Mouse (Mus musculus) midbrain, postnatal 0 days (tissue): ENCODE data around the gene Olfr66. TPM values are rescaled to one million over a fixed set of nuclear protein-coding genes. Genes with fewer than 3 reads are reported as not detected.

ENCODE experiments used
- ATAC-seq: fragments of 200-750 bp; cut with Nextera tagmentation; 2 replicates; pipeline ENCODE4 v1.8.0; 2017; ENCODE audit warnings: moderate number of reproducible peaks, mild to moderate bottlenecking, moderate TSS enrichment, moderate library complexity; ENCODE audit not compliant: low FRiP score
- DNase-seq: peaks from one replicate; pipeline ENCODE4 v3.0.0-alpha.2; 2015; ENCODE audit warnings: low spot score
- H3K27ac ChIP-seq: fragments of 300-500 bp; sonication (generic); 2 replicates; pipeline ENCODE4 v1.5.1; 2014; ENCODE audit warnings: low read depth, mild to moderate bottlenecking, low read length, mixed read lengths
- H3K27me3 ChIP-seq: fragments of 300-500 bp; sonication (generic); 2 replicates; pipeline ENCODE4 v1.6.1; 2014; ENCODE audit warnings: low read length, control low read depth, mixed read lengths; ENCODE audit not compliant: insufficient read depth
- H3K36me3 ChIP-seq: fragments of 300-500 bp; sonication (generic); 2 replicates; pipeline ENCODE4 v1.6.1; 2014; ENCODE audit warnings: low read length, control low read depth, mixed read lengths; ENCODE audit not compliant: insufficient read depth
- H3K4me1 ChIP-seq: fragments of 300-500 bp; sonication (generic); 2 replicates; pipeline ENCODE4 v1.6.1; 2014; ENCODE audit warnings: mild to moderate bottlenecking, control low read depth, antibody characterized with exemption, low read length, mixed read lengths; ENCODE audit not compliant: insufficient read depth
- H3K4me2 ChIP-seq: fragments of 300-500 bp; sonication (generic); 2 replicates; pipeline ENCODE4 v1.6.1; 2014; ENCODE audit warnings: low read depth, mild to moderate bottlenecking, low read length, mixed read lengths; ENCODE audit not compliant: poor library complexity, severe bottlenecking
- H3K4me3 ChIP-seq: fragments of 300-500 bp; sonication (generic); 2 replicates; pipeline ENCODE4 v1.5.1; 2014; ENCODE audit warnings: low read depth, mild to moderate bottlenecking, low read length, moderate library complexity
- H3K9ac ChIP-seq: fragments of 300-500 bp; sonication (generic); replicated peaks from 2 replicates; pipeline ENCODE4 v1.6.1; 2014; ENCODE audit warnings: mild to moderate bottlenecking, low read length, moderate library complexity, mixed read lengths; ENCODE audit not compliant: poor library complexity, severe bottlenecking
- H3K9me3 ChIP-seq: fragments of 300-500 bp; sonication (generic); 2 replicates; pipeline ENCODE4 v1.6.1; 2016; ENCODE audit warnings: low read length, control low read depth
- CTCF ChIP-seq: IDR thresholded peaks from 2 replicates; pipeline ENCODE4 v1.5.1; 2016; ENCODE audit warnings: antibody characterized with exemption, mild to moderate bottlenecking
- WGBS: fragments of 180-500 bp; shearing (Covaris S2); extraction: QIAGEN DNeasy Blood & Tissue Kit; methylation state at CpG from one replicate; pipeline ENCODE4 v1.1.7; 2014; 5-methylcytosine and 5-hydroxymethylcytosine counted together
- polyA plus RNA-seq: library from polyadenylated mRNA; unstranded; fragments of >200 nt; fragmentation: Nextera tagmentation; extraction: Ambion mirVana; gene quantifications from 2 replicates; pipeline ENCODE4 v1.2.1, GENCODE M21; 2015
- total RNA-seq: library from RNA; depleted of rRNA; stranded (reverse); fragments of >200 nt; gene quantifications from 2 replicates; pipeline ENCODE4 v1.2.3, GENCODE M21; 2014; rRNA removed

Olfr66 gene
- total and polyA plus RNA-seq, 2 experiments from 2014 or later = not detected

DNA sequence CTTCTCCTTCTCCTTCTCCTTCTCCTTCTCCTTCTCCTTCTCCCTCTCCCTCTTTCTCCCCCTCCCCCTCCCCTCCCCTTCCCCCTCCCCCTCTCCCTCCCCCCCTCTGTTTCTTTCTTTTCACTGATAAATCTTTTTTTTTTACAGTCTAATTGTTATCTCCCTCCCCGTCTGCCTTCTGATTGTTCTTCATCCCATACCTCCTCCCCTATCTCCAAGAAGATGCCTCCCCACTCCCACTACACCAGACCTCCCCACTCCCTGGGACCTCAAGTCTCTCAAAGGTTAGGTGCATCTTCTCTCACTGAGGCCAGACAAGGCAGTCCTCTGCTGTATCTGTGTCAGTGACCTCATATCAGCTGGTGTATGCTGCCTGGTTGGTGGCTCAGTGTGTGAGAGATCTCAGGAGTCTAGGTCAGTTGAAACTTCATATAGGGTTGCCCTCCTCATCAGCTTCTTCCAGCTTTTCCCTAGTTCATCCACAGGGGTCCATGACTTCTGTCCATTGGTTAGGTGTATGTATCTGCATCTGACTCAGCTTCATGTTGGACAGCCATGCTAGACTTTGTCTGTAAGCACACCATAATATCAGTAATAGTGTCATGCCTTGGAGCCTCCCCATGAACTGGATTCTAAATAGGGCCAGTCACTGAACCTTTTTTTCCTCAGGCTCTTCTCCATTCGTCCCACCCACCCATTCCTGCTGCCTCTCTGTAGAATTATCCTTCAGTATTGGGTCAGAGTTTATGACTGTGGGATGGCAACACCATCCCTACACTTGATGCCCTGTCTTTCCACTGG lies 41.3 kb downstream of the Olfr66 start:
- no peak overlapping the region for H3K4me3 ChIP-seq
- whole genome bisulfite sequencing = 33% methylated on average over 1 of the region's 2 CpGs

DNA sequence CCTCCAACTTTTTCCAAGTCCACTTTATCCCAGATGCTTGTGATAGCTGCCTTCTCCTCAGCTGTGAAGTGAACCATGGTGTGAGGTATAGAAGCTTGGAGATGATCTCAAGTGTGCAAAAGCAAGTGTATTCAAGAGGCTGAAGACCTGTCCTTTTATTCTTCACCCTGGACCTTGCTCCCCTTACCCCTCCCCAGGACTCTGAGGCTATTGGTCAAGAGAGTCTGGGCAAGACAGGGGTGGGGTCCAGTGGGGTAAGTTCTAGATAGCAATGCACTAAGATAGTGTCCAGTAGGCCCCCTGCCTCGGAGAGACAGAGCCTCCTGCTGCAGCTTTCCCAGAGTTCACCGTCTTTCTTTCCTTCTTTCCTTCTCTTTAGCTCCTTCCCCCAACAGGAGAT lies 43.0 kb downstream of the Olfr66 start, which contains the start of gene Hbb-bh1:
Gene Hbb-bh1 (minus strand): TSS at position 131 of the 400 bp plus-strand sequence.
- ATAC-seq (no peak), DNase-seq (no peak)
- H3K4me2 ChIP-seq = no peak within 1 kb of the TSS
- H3K27ac ChIP-seq = no peak within 1 kb of the TSS
- no peaks in the 10 kb centered on the region for H3K4me1 ChIP-seq
- 87% methylated on average over 2 of the region's 2 CpGs for WGBS
- no peak for TF ChIP-seq CTCF
- H3K9me3 ChIP-seq = no peaks in the 10 kb centered on the region
- no peak within 1 kb of the TSS for H3K4me3 ChIP-seq
- H3K36me3 ChIP-seq = no peaks in the 10 kb centered on the region
- H3K9ac ChIP-seq = no peak within 1 kb of the TSS
- H3K27me3 ChIP-seq = no peaks in the 10 kb centered on the region

More for the DNA sequence above, 41.3 kb downstream of the Olfr66 start:
- no peak for TF ChIP-seq CTCF
- Histone ChIP-seq H3K4me2 (no peak overlapping the region), H3K9ac (no peak overlapping the region), H3K36me3 (no peaks in the 10 kb centered on the region), H3K27ac (no peak overlapping the region), H3K9me3 (no peaks in the 10 kb centered on the region), H3K4me1 (no peaks in the 10 kb centered on the region), H3K27me3 (no peaks in the 10 kb centered on the region)
- DNase-seq = no peak
- no peak for ATAC-seq

DNA sequence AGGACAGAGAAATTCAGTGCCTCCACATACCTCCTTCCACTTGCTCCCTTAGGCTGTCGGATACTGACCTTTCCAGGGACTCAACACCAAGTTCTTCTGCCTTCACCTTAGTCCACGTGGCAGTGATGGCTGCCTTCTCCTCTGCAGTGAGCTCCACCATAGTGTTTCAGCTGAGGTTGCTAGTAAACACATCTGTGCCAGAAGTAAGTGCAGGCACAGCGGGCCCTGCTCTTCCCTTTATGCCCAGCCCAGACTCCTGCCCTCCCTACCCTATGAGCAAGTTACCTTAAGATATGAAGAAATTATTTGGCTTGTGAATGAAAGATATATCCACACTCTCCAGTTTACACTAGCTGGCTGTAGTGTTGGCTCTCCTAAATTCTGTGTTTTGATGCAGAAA lies 45.8 kb downstream of the Olfr66 start, which contains the start of gene Hbb-bh2:
Gene Hbb-bh2 (minus strand): TSS at position 253 of the 400 bp plus-strand sequence.
- no peak within 1 kb of the TSS for H3K9ac ChIP-seq
- no peak for TF ChIP-seq CTCF

More for the DNA sequence above, 45.8 kb downstream of the Olfr66 start, which contains the start of gene Hbb-bh2:
- Histone ChIP-seq H3K4me3 (no peak within 1 kb of the TSS), H3K4me2 (no peak within 1 kb of the TSS), H3K36me3 (no peaks in the 10 kb centered on the region), H3K4me1 (no peaks in the 10 kb centered on the region), H3K9me3 (no peaks in the 10 kb centered on the region), H3K27ac (no peak within 1 kb of the TSS), H3K27me3 (no peaks in the 10 kb centered on the region)
- DNase-seq = no peak
- no peak for ATAC-seq
- WGBS = 68% methylated on average over 3 of the region's 3 CpGs

Other genes starting within 250 kb of the Olfr66 start
Only the 30 nearest of the 32 such genes appear.
- gene Olfr623, start 222.6 kb downstream of the Olfr66 start, total RNA-seq = not detected in 2 replicates
- not detected in 2 replicates for gene Olfr623, start 222.6 kb downstream of the Olfr66 start, polyA plus RNA-seq
- gene Olfr624, start 215.1 kb downstream of the Olfr66 start, total RNA-seq = not detected in 2 replicates
- not detected in 2 replicates for gene Olfr624, start 215.1 kb downstream of the Olfr66 start, polyA plus RNA-seq
- gene Olfr625-ps1, start 203.5 kb downstream of the Olfr66 start, total RNA-seq = not detected in 2 replicates
- not detected in 2 replicates for gene Olfr625-ps1, start 203.5 kb downstream of the Olfr66 start, polyA plus RNA-seq
- not detected in 2 replicates for gene Olfr243, start 171.6 kb downstream of the Olfr66 start, total RNA-seq
- gene Olfr243, start 171.6 kb downstream of the Olfr66 start, polyA plus RNA-seq = not detected in 2 replicates
- gene Olfr628, start 155.9 kb downstream of the Olfr66 start, total RNA-seq = not detected in 2 replicates
- not detected in 2 replicates for gene Olfr628, start 155.9 kb downstream of the Olfr66 start, polyA plus RNA-seq
- gene Olfr629, start 141.3 kb downstream of the Olfr66 start, total RNA-seq = not detected in 2 replicates
- gene Olfr629, start 141.3 kb downstream of the Olfr66 start, polyA plus RNA-seq = not detected in 2 replicates
- not detected in 2 replicates for gene Olfr630, start 128.9 kb downstream of the Olfr66 start, total RNA-seq
- not detected in 2 replicates for gene Olfr630, start 128.9 kb downstream of the Olfr66 start, polyA plus RNA-seq
- not detected in 2 replicates for gene Olfr69, start 114.7 kb downstream of the Olfr66 start, total RNA-seq
- not detected in 2 replicates for gene Olfr69, start 114.7 kb downstream of the Olfr66 start, polyA plus RNA-seq
- not detected in 2 replicates for gene Olfr68, start 106.6 kb downstream of the Olfr66 start, total RNA-seq
- gene Olfr68, start 106.6 kb downstream of the Olfr66 start, polyA plus RNA-seq = not detected in 2 replicates
- gene Olfr67, start 94.4 kb downstream of the Olfr66 start, total RNA-seq = not detected in 2 replicates
- not detected in 2 replicates for gene Olfr67, start 94.4 kb downstream of the Olfr66 start, polyA plus RNA-seq
- 140 and 223 TPM in 2 replicates for gene Hbb-bt, start 72.3 kb downstream of the Olfr66 start, total RNA-seq
- gene Hbb-bt, start 72.3 kb downstream of the Olfr66 start, polyA plus RNA-seq = 153 and 165 TPM in 2 replicates
- 1,016 and 1,022 TPM in 2 replicates for gene Hbb-bs, start 58.2 kb downstream of the Olfr66 start, total RNA-seq
- 709 and 771 TPM in 2 replicates for gene Hbb-bs, start 58.2 kb downstream of the Olfr66 start, polyA plus RNA-seq
- not detected in 2 replicates for gene Hbb-bh2, start 45.7 kb downstream of the Olfr66 start, total RNA-seq
- not detected in 2 replicates for gene Hbb-bh2, start 45.7 kb downstream of the Olfr66 start, polyA plus RNA-seq
- not detected in 2 replicates for gene Hbb-bh1, start 43.1 kb downstream of the Olfr66 start, total RNA-seq
- gene Hbb-bh1, start 43.1 kb downstream of the Olfr66 start, polyA plus RNA-seq = not detected in 2 replicates
- gene Hbb-y, start 33.0 kb downstream of the Olfr66 start, total RNA-seq = 1.0 TPM in 1 of 2 replicates, not detected in the other
- 1.1 TPM in 1 of 2 replicates, not detected in the other for gene Hbb-y, start 33.0 kb downstream of the Olfr66 start, polyA plus RNA-seq
- 0.05 TPM in 1 of 2 replicates, not detected in the other for gene Olfr64, start 8.2 kb upstream of the Olfr66 start, total RNA-seq
- not detected in 2 replicates for gene Olfr64, start 8.2 kb upstream of the Olfr66 start, polyA plus RNA-seq
- not detected in 2 replicates for gene Olfr65, start 17.2 kb upstream of the Olfr66 start, total RNA-seq
- gene Olfr65, start 17.2 kb upstream of the Olfr66 start, polyA plus RNA-seq = not detected in 2 replicates
- not detected in 2 replicates for gene Olfr631, start 42.6 kb upstream of the Olfr66 start, total RNA-seq
- gene Olfr631, start 42.6 kb upstream of the Olfr66 start, polyA plus RNA-seq = not detected in 2 replicates
- gene Olfr632, start 48.1 kb upstream of the Olfr66 start, total RNA-seq = not detected in 2 replicates
- gene Olfr632, start 48.1 kb upstream of the Olfr66 start, polyA plus RNA-seq = not detected in 2 replicates
- not detected in 2 replicates for gene Olfr633, start 58.2 kb upstream of the Olfr66 start, total RNA-seq
- gene Olfr633, start 58.2 kb upstream of the Olfr66 start, polyA plus RNA-seq = not detected in 2 replicates
- gene Olfr635, start 84.9 kb upstream of the Olfr66 start, total RNA-seq = not detected in 2 replicates
- 0.01 TPM in 1 of 2 replicates, not detected in the other for gene Olfr635, start 84.9 kb upstream of the Olfr66 start, polyA plus RNA-seq
- gene Olfr638, start 112.5 kb upstream of the Olfr66 start, total RNA-seq = not detected in 2 replicates
- not detected in 2 replicates for gene Olfr638, start 112.5 kb upstream of the Olfr66 start, polyA plus RNA-seq
- gene Olfr639, start 131.1 kb upstream of the Olfr66 start, total RNA-seq = 0.14 TPM in 1 of 2 replicates, not detected in the other
- not detected in 2 replicates for gene Olfr639, start 131.1 kb upstream of the Olfr66 start, polyA plus RNA-seq
- 0.11 TPM in 1 of 2 replicates, not detected in the other for gene Olfr640, start 139.3 kb upstream of the Olfr66 start, total RNA-seq
- gene Olfr640, start 139.3 kb upstream of the Olfr66 start, polyA plus RNA-seq = 0.06 TPM in 1 of 2 replicates, not detected in the other
- gene Olfr641, start 149.2 kb upstream of the Olfr66 start, total RNA-seq = not detected in 2 replicates
- not detected in 2 replicates for gene Olfr641, start 149.2 kb upstream of the Olfr66 start, polyA plus RNA-seq
- gene Olfr642, start 166.4 kb upstream of the Olfr66 start, total RNA-seq = not detected in 2 replicates
- gene Olfr642, start 166.4 kb upstream of the Olfr66 start, polyA plus RNA-seq = not detected in 2 replicates
- not detected in 2 replicates for gene 4930516K23Rik, start 175.2 kb upstream of the Olfr66 start, total RNA-seq
- gene 4930516K23Rik, start 175.2 kb upstream of the Olfr66 start, polyA plus RNA-seq = not detected in 2 replicates
- gene Olfr644, start 185.6 kb upstream of the Olfr66 start, total RNA-seq = not detected in 2 replicates
- gene Olfr644, start 185.6 kb upstream of the Olfr66 start, polyA plus RNA-seq = not detected in 2 replicates
- not detected in 2 replicates for gene Olfr645, start 199.2 kb upstream of the Olfr66 start, total RNA-seq
- gene Olfr645, start 199.2 kb upstream of the Olfr66 start, polyA plus RNA-seq = not detected in 2 replicates
- not detected in 2 replicates for gene Olfr646, start 218.6 kb upstream of the Olfr66 start, total RNA-seq
- not detected in 2 replicates for gene Olfr646, start 218.6 kb upstream of the Olfr66 start, polyA plus RNA-seq